Mouse (Mus musculus): ENCODE measurements around the gene B230118H07Rik.

DNA sequence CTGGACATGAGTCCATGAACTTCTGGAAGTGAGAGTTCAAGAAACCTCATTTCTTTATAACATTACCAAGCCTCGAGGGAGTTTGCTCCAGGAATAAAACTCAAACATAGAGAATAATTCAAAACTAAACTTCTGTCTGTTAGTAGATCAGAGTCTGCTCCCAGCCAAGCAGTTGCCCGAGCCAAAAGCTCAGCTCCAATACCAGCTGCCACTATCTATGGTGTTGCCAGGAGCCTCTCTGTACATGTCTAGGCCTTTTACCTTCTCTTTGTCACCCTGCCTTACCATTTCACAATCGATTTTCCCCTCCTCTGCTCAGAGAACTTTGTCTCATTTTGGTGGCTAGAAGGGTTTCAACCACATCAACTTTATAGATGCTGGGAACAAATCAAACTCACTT is 24.2 kb upstream of the B230118H07Rik start:
- no peak for TF ChIP-seq POLR2A (IDR thresholded peaks at IDR 0.05; ENCODE audit: borderline replicate concordance, extremely low read depth, low read depth, low read length)
- no peak for TF ChIP-seq CTCF (IDR thresholded peaks at IDR 0.05; ENCODE audit: insufficient read depth, low read length)

Data from lung, adult 2 months (tissue).